Mouse (Mus musculus): ENCODE results near the gene Agtrap. TPM values are rescaled to one million over a fixed set of nuclear protein-coding genes. Genes with fewer than 3 reads are reported as not detected.
A peak's percentile ranks its signal among the peaks of the same experiment; 100 is the strongest.
"Not testable (repeated sequence)": the region's sequence is repeated elsewhere in the genome, so short reads cannot be mapped to it uniquely, and the experiment has no call there.

Agtrap gene
- polyA plus RNA-seq, 1 experiment from 2014 or later = 15.8 TPM

- no peaks in the 10 kb centered on the region for H3K36me3 ChIP-seq
- ATAC-seq (replicated peaks; ENCODE audit: insufficient number of reproducible peaks, insufficient read depth, low FRiP score, low read depth) = no peak
- peaks cover 2% of the 10 kb centered on the region for H3K4me1 ChIP-seq (replicated peaks)
- 60% methylated on average over 9 of the region's 9 CpGs for WGBS
- H3K9ac ChIP-seq = no peak overlapping the region
- H3K4me2 ChIP-seq = no peak overlapping the region
- no peak overlapping the region for H3K27ac ChIP-seq
- H3K4me3 ChIP-seq = no peak overlapping the region
- H3K27me3 ChIP-seq = peaks cover 32% of the 10 kb centered on the region
- H3K9me3 ChIP-seq (replicated peaks) = no peaks in the 10 kb centered on the region
Measured at GRCm38 (mm10) chr4:148120555-148120954, 32.7 kb upstream of the Agtrap start.

GRCm38 (mm10) chr4:148119578-148119977 lies 31.7 kb upstream of the Agtrap start:
- H3K4me1 ChIP-seq (replicated peaks); H3K27ac ChIP-seq; H3K4me2 ChIP-seq; H3K9ac ChIP-seq; H3K36me3 ChIP-seq; H3K9me3 ChIP-seq (replicated peaks); H3K4me3 ChIP-seq; ATAC-seq (replicated peaks; ENCODE audit: insufficient number of reproducible peaks, insufficient read depth, low FRiP score, low read depth): not testable (repeated sequence)
- H3K27me3 ChIP-seq = peaks cover 32% of the 10 kb centered on the region
- WGBS = 81% methylated on average over 9 of the region's 9 CpGs

DNA sequence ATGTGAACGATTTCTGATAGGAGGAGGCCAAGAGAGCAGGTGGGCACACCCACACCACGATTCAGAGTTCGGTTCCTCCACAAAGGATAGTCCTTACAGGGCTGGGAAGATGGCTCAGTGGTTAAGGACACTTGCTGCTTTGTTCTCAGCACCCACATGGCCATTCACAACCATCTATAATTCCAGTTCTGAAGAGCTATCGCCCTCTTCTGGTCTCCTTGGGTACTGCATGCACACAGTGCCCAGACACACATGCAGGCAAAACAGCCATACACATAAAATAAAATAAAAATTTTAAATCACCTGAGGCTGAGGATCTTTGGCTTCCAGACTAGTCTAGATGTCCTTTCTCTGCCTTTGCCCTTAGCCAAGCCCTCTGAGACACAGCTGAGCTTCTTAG lies 29.6 kb upstream of the Agtrap start:
- Histone ChIP-seq H3K4me2 (no peak overlapping the region), H3K27ac (no peak overlapping the region), H3K36me3 (no peaks in the 10 kb centered on the region), H3K27me3 (peaks cover 24% of the 10 kb centered on the region), H3K9ac (no peak overlapping the region), H3K4me1 (replicated peaks) (peaks cover 8% of the 10 kb centered on the region), H3K4me3 (no peak overlapping the region), H3K9me3 (replicated peaks) (no peaks in the 10 kb centered on the region)
- ATAC-seq (replicated peaks; ENCODE audit: insufficient number of reproducible peaks, insufficient read depth, low FRiP score, low read depth) = no peak
- WGBS = 78% methylated on average over 4 of the region's 4 CpGs

- peaks cover 23% of the 10 kb centered on the region for H3K27me3 ChIP-seq
- H3K27ac ChIP-seq = no peak overlapping the region
- H3K4me2 ChIP-seq = no peak overlapping the region
- H3K9ac ChIP-seq = no peak overlapping the region
- WGBS = 76% methylated on average over 4 of the region's 4 CpGs
- no peak for ATAC-seq (replicated peaks; ENCODE audit: insufficient number of reproducible peaks, insufficient read depth, low FRiP score, low read depth)
- no peaks in the 10 kb centered on the region for H3K9me3 ChIP-seq (replicated peaks)
- no peak overlapping the region for H3K4me3 ChIP-seq
- H3K4me1 ChIP-seq (replicated peaks) = peaks cover 8% of the 10 kb centered on the region
- H3K36me3 ChIP-seq = no peaks in the 10 kb centered on the region
Measured at GRCm38 (mm10) chr4:148116657-148117056, 28.8 kb upstream of the Agtrap start.

- ATAC-seq (replicated peaks; ENCODE audit: insufficient number of reproducible peaks, insufficient read depth, low FRiP score, low read depth) = peak; percentile 32; the same call in 1 of the 2 replicates
- no peak overlapping the region for H3K4me3 ChIP-seq
- H3K27me3 ChIP-seq = peaks cover 21% of the 10 kb centered on the region
- H3K27ac ChIP-seq = no peak overlapping the region
- H3K9me3 ChIP-seq (replicated peaks) = no peaks in the 10 kb centered on the region
- 2% methylated on average over 15 of the region's 15 CpGs for WGBS
- peak overlapping the region; percentile 21; the same call in 1 of the 2 replicates for H3K4me2 ChIP-seq
- H3K36me3 ChIP-seq = no peaks in the 10 kb centered on the region
- peaks cover 8% of the 10 kb centered on the region for H3K4me1 ChIP-seq (replicated peaks)
- no peak overlapping the region for H3K9ac ChIP-seq
Measured at GRCm38 (mm10) chr4:148115467-148115866, 27.6 kb upstream of the Agtrap start.

DNA sequence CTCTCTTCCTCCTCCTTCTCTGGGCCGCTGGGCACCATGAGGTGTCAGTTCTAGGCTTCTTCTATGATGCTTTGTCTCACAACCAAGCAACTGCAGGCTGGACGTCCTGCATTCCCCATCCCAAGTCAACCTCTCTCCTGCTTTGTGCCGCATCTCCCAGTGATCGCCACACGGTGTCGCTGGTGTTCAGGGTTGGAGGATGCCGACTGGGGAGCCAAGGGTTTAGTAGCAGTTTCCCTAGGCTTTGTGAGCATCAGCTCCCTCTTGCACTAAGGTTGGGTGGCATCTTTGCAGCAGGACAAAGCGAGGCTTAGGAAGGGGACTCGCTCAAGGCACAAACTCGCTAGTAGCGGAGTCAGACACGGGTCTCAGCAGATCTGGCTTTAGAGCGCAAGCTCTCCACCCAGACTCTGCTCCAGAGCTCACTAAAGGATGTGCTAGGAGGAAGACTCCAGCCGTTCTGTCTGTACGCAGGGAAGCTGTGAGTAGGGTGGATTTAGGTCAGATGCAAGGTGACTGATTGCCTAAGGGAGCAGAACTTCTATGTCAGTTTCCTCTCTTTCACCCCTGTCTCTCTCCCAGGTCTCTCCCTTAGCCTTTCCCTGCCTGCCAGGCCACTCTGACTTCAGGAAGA lies 27.0 kb upstream of the Agtrap start:
- Histone ChIP-seq H3K4me3 (no peak overlapping the region), H3K4me2 (peak overlapping the region; percentile 21; the same call in 1 of the 2 replicates), H3K4me1 (replicated peaks) (peaks cover 8% of the 10 kb centered on the region), H3K9me3 (replicated peaks) (no peaks in the 10 kb centered on the region), H3K36me3 (no peaks in the 10 kb centered on the region), H3K27ac (no peak overlapping the region), H3K27me3 (peaks cover 21% of the 10 kb centered on the region), H3K9ac (no peak overlapping the region)
- 7% methylated on average over 15 of the region's 15 CpGs for WGBS
- ATAC-seq (replicated peaks; ENCODE audit: insufficient number of reproducible peaks, insufficient read depth, low FRiP score, low read depth) = peak; percentile 33; the same call in 1 of the 2 replicates

DNA sequence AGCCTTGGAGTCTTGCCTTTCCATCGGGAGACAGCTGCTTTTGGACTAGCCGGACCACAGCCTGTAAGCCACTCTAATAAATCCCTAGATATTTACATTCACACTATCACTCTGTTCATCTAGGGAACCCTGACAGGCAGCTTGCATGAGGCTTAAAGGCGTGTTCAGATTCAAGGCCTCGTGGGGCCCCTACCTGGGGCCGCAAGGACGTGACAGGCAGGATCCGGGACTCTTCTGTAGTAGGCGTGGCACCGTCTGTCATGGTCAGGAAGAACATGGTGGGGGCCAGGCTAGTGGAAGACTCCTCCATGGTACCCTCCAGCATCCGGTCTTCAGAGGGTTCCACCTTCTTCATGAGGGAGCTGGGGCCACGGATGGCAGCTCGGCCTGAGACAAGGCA lies 24.7 kb upstream of the Agtrap start:
- ATAC-seq (replicated peaks; ENCODE audit: insufficient number of reproducible peaks, insufficient read depth, low FRiP score, low read depth) = no peak

GRCm38 (mm10) chr4:148109215-148109614 lies 21.4 kb upstream of the Agtrap start:
- peaks cover 11% of the 10 kb centered on the region; the same call in 1 of the 2 replicates for H3K27me3 ChIP-seq
- H3K4me3 ChIP-seq = no peak overlapping the region
- no peak overlapping the region for H3K4me2 ChIP-seq
- 51% methylated on average over 5 of the region's 5 CpGs for WGBS
- no peaks in the 10 kb centered on the region for H3K9me3 ChIP-seq (replicated peaks)
- H3K4me1 ChIP-seq (replicated peaks) = peaks cover 21% of the 10 kb centered on the region
- ATAC-seq (replicated peaks; ENCODE audit: insufficient number of reproducible peaks, insufficient read depth, low FRiP score, low read depth) = no peak
- H3K36me3 ChIP-seq = no peaks in the 10 kb centered on the region
- no peak overlapping the region for H3K27ac ChIP-seq
- H3K9ac ChIP-seq = no peak overlapping the region

More for the DNA sequence above, 24.7 kb upstream of the Agtrap start:
- H3K4me3 ChIP-seq = no peak overlapping the region
- peaks cover 25% of the 10 kb centered on the region for H3K4me1 ChIP-seq (replicated peaks)
- peaks cover 17% of the 10 kb centered on the region for H3K27me3 ChIP-seq
- 76% methylated on average over 12 of the region's 12 CpGs for WGBS
- H3K27ac ChIP-seq = no peak overlapping the region
- no peak overlapping the region for H3K9ac ChIP-seq
- H3K4me2 ChIP-seq = no peak overlapping the region
- H3K9me3 ChIP-seq (replicated peaks) = no peaks in the 10 kb centered on the region
- no peaks in the 10 kb centered on the region for H3K36me3 ChIP-seq

- no peak overlapping the region for H3K4me3 ChIP-seq
- no peak overlapping the region for H3K4me2 ChIP-seq
- no peak overlapping the region for H3K27ac ChIP-seq
- no peaks in the 10 kb centered on the region for H3K36me3 ChIP-seq
- H3K27me3 ChIP-seq = peaks cover 6% of the 10 kb centered on the region; the same call in 1 of the 2 replicates
- 36% methylated on average over 7 of the region's 7 CpGs for WGBS
- H3K9me3 ChIP-seq (replicated peaks) = no peaks in the 10 kb centered on the region
- H3K4me1 ChIP-seq (replicated peaks) = peaks cover 21% of the 10 kb centered on the region
- no peak for ATAC-seq (replicated peaks; ENCODE audit: insufficient number of reproducible peaks, insufficient read depth, low FRiP score, low read depth)
- H3K9ac ChIP-seq = no peak overlapping the region
Measured at GRCm38 (mm10) chr4:148108565-148109100, 20.8 kb upstream of the Agtrap start.

- no peak overlapping the region for H3K9ac ChIP-seq
- H3K9me3 ChIP-seq (replicated peaks) = no peaks in the 10 kb centered on the region
Measured at GRCm38 (mm10) chr4:148107621-148108291, 19.9 kb upstream of the Agtrap start.

DNA sequence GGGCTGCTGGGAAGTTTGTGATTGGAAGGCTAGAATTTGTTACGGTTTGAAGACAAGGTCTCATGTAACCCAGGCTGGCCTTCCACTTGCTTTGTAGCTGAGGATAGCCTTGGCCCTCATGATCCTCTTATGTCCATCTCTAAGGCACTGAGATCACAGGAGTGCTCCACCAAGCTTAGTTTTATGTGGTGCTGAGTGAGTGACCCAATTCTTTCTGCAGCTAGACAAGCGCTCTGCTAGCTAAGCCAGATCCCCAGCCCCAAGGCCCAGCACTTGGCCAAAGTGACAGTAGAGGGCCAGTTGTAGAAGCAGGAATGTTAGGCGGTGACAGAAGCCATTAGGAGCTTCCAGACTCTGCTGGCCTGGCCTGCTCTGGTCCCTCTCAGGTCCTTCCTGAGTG lies 16.3 kb upstream of the Agtrap start:
- no peak overlapping the region for H3K4me3 ChIP-seq
- WGBS = 74% methylated on average over 3 of the region's 3 CpGs
- H3K27me3 ChIP-seq = 0 out of 2 replicates have a peak, but pooled peaks cover 3% of the 10 kb centered on the region
- no peak overlapping the region for H3K4me2 ChIP-seq
- no peak for ATAC-seq (replicated peaks; ENCODE audit: insufficient number of reproducible peaks, insufficient read depth, low FRiP score, low read depth)
- H3K9ac ChIP-seq = no peak overlapping the region
- H3K36me3 ChIP-seq = no peaks in the 10 kb centered on the region
- no peaks in the 10 kb centered on the region for H3K9me3 ChIP-seq (replicated peaks)
- peaks cover 28% of the 10 kb centered on the region for H3K4me1 ChIP-seq (replicated peaks)
- H3K27ac ChIP-seq = no peak overlapping the region

More at GRCm38 (mm10) chr4:148107621-148108291, 19.9 kb upstream of the Agtrap start:
- Histone ChIP-seq H3K27ac (no peak overlapping the region), H3K27me3 (peaks cover 5% of the 10 kb centered on the region; the same call in 1 of the 2 replicates), H3K4me3 (no peak overlapping the region), H3K36me3 (no peaks in the 10 kb centered on the region), H3K4me2 (peak overlapping the region; percentile 26; the same call in 1 of the 2 replicates), H3K4me1 (replicated peaks) (peaks cover 21% of the 10 kb centered on the region)
- peak; percentile 25; the same call in 1 of the 2 replicates for ATAC-seq (replicated peaks; ENCODE audit: insufficient number of reproducible peaks, insufficient read depth, low FRiP score, low read depth)
- 36% methylated on average over 22 of the region's 22 CpGs for WGBS

All from heart, embryonic 15.5 days (tissue).